Mouse (Mus musculus) embryonic fibroblast, embryonic 13.5 days (primary cell): Measurements from ENCODE around the gene Myrfl. TPM values are rescaled to one million over a fixed set of nuclear protein-coding genes. Genes with fewer than 3 reads are reported as not detected.

Experiments
- H3K27ac ChIP-seq: 2 replicates; pipeline ENCODE4 v1.5.1; 2012; ENCODE audit warnings: low read length, control low read depth, inconsistent platforms; ENCODE audit not compliant: insufficient read depth
- H3K4me1 ChIP-seq: 2 replicates; pipeline ENCODE4 v1.6.1; 2011; ENCODE audit warnings: low read length; ENCODE audit not compliant: control insufficient read depth, insufficient read depth
- H3K4me3 ChIP-seq: 2 replicates; pipeline ENCODE4 v1.5.1; 2011; ENCODE audit warnings: mild to moderate bottlenecking, control low read depth, low read length; ENCODE audit not compliant: insufficient read depth
- CTCF ChIP-seq: IDR thresholded peaks from 2 replicates; pipeline ENCODE4 v1.5.1; 2011; ENCODE audit warnings: mild to moderate bottlenecking, control low read depth, low read length, moderate library complexity, borderline replicate concordance; ENCODE audit not compliant: insufficient read depth
- POLR2A ChIP-seq: IDR thresholded peaks from 2 replicates; pipeline ENCODE4 v1.6.1; 2011; ENCODE audit warnings: low read depth, mild to moderate bottlenecking, control low read depth, low read length, moderate library complexity
- polyA plus RNA-seq: library from polyadenylated mRNA; stranded (reverse); fragments of >200 nt; gene quantifications from 2 replicates; pipeline ENCODE4 v1.2.4, GENCODE M21; 2011; ENCODE audit warnings: low read depth; ENCODE audit not compliant: missing spikeins, insufficient read length

The Myrfl gene
- polyA plus RNA-seq, 1 experiment, result not detected

- TF ChIP-seq CTCF (no peak), POLR2A (no peak)
- Histone ChIP-seq H3K4me3 (no peak overlapping the region), H3K27ac (no peak overlapping the region), H3K4me1 (peaks cover 10% of the 10 kb centered on the region; the same call in 1 of the 2 replicates)
Observed at GRCm38 (mm10) chr10:116928826-116929225, 32.1 kb upstream of the Myrfl start.

GRCm38 (mm10) chr10:116926428-116927113 is 29.9 kb upstream of the Myrfl start:
- H3K4me3 ChIP-seq, result no peak overlapping the region
- H3K27ac ChIP-seq, result no peak overlapping the region
- TF ChIP-seq CTCF, result no peak
- no peak for TF ChIP-seq POLR2A
- peaks cover 10% of the 10 kb centered on the region; the same call in 1 of the 2 replicates for H3K4me1 ChIP-seq

GRCm38 (mm10) chr10:116923651-116924495 is 27.2 kb upstream of the Myrfl start:
- no peak for TF ChIP-seq CTCF
- TF ChIP-seq POLR2A, result no peak
- Histone ChIP-seq H3K4me1 (no peaks in the 10 kb centered on the region), H3K27ac (no peak overlapping the region), H3K4me3 (no peak overlapping the region)

GRCm38 (mm10) chr10:116922161-116922560 is 25.4 kb upstream of the Myrfl start:
- H3K27ac ChIP-seq, result no peak overlapping the region
- no peak overlapping the region for H3K4me3 ChIP-seq
- no peaks in the 10 kb centered on the region; the same call in 1 of the 2 replicates for H3K4me1 ChIP-seq
- no peak for TF ChIP-seq POLR2A
- no peak for TF ChIP-seq CTCF

GRCm38 (mm10) chr10:116921416-116921815 is 24.7 kb upstream of the Myrfl start:
- TF ChIP-seq CTCF (no peak), POLR2A (no peak)
- H3K4me3 ChIP-seq, result no peak overlapping the region
- no peak overlapping the region for H3K27ac ChIP-seq
- H3K4me1 ChIP-seq, result no peaks in the 10 kb centered on the region; the same call in 1 of the 2 replicates

- Histone ChIP-seq H3K4me3 (no peak overlapping the region), H3K27ac (no peak overlapping the region), H3K4me1 (no peaks in the 10 kb centered on the region; the same call in 1 of the 2 replicates)
- TF ChIP-seq POLR2A, result no peak
- TF ChIP-seq CTCF, result no peak
Observed at GRCm38 (mm10) chr10:116920641-116921040, 23.9 kb upstream of the Myrfl start.

GRCm38 (mm10) chr10:116919368-116920317 is 22.9 kb upstream of the Myrfl start:
- no peak for TF ChIP-seq CTCF
- TF ChIP-seq POLR2A, result no peak
- Histone ChIP-seq H3K4me3 (no peak overlapping the region), H3K27ac (no peak overlapping the region), H3K4me1 (no peaks in the 10 kb centered on the region; the same call in 1 of the 2 replicates)

- Histone ChIP-seq H3K27ac (no peak overlapping the region), H3K4me1 (no peaks in the 10 kb centered on the region; the same call in 1 of the 2 replicates), H3K4me3 (no peak overlapping the region)
- TF ChIP-seq CTCF, result no peak
- TF ChIP-seq POLR2A, result no peak
Observed at GRCm38 (mm10) chr10:116916581-116916980, 19.9 kb upstream of the Myrfl start.

GRCm38 (mm10) chr10:116915286-116915685 is 18.6 kb upstream of the Myrfl start:
- Histone ChIP-seq H3K4me3 (no peak overlapping the region), H3K27ac (no peak overlapping the region; the same call in 1 of the 2 replicates), H3K4me1 (no peaks in the 10 kb centered on the region; the same call in 1 of the 2 replicates)
- TF ChIP-seq POLR2A (no peak), CTCF (no peak)

GRCm38 (mm10) chr10:116914586-116914985 is 17.9 kb upstream of the Myrfl start:
- no peaks in the 10 kb centered on the region; the same call in 1 of the 2 replicates for H3K4me1 ChIP-seq
- no peak overlapping the region for H3K4me3 ChIP-seq
- TF ChIP-seq POLR2A (no peak), CTCF (no peak)
- H3K27ac ChIP-seq, result no peak overlapping the region; the same call in 1 of the 2 replicates
